Mouse (Mus musculus) forebrain, embryonic 15.5 days (tissue): ENCODE measurements at regions not wholly inside any gene's neighbourhood (a gene's known extent, or its start where the extent isn't known, plus 50 kb on each side); places are given as distances from the start of the nearest gene placed in this dataset.

ENCODE experiments used
- ATAC-seq: fragments of 200-750 bp; cut with Nextera tagmentation; replicated peaks from 2 replicates; pipeline ENCODE4 v1.8.0; 2017; ENCODE audit warnings: mild to moderate bottlenecking, moderate TSS enrichment, moderate library complexity
- H3K27ac ChIP-seq: fragments of 300-500 bp; sonication (generic); replicated peaks from 2 replicates; pipeline ENCODE4 v1.5.1; 2015; ENCODE audit warnings: mild to moderate bottlenecking, inconsistent platforms
- H3K27me3 ChIP-seq: fragments of 300-500 bp; sonication (generic); 2 replicates; pipeline ENCODE4 v1.6.1; 2015; ENCODE audit warnings: inconsistent platforms
- H3K36me3 ChIP-seq: fragments of 300-500 bp; sonication (generic); 2 replicates; pipeline ENCODE4 v1.6.1; 2015; ENCODE audit warnings: mild to moderate bottlenecking, inconsistent platforms
- H3K4me1 ChIP-seq: fragments of 300-500 bp; sonication (generic); 2 replicates; pipeline ENCODE4 v1.6.1; 2015; ENCODE audit warnings: inconsistent platforms
- H3K4me2 ChIP-seq: fragments of 300-500 bp; sonication (generic); replicated peaks from 2 replicates; pipeline ENCODE4 v1.6.1; 2015; ENCODE audit warnings: mild to moderate bottlenecking, inconsistent platforms
- H3K4me3 ChIP-seq: fragments of 300-500 bp; sonication (generic); 2 replicates; pipeline ENCODE4 v1.5.1; 2015; ENCODE audit warnings: mild to moderate bottlenecking, inconsistent platforms
- H3K9ac ChIP-seq: fragments of 300-500 bp; sonication (generic); replicated peaks from 2 replicates; pipeline ENCODE4 v1.6.1; 2015; ENCODE audit warnings: mild to moderate bottlenecking, inconsistent platforms
- H3K9me3 ChIP-seq: fragments of 300-500 bp; sonication (generic); 2 replicates; pipeline ENCODE4 v1.6.1; 2016; ENCODE audit warnings: inconsistent platforms
- WGBS: fragments of 180-500 bp; shearing (Covaris S2); methylation state at CpG from one replicate; pipeline ENCODE4 v1.1.7; 2015; ENCODE audit warnings: mixed read lengths; 5-methylcytosine and 5-hydroxymethylcytosine counted together

DNA sequence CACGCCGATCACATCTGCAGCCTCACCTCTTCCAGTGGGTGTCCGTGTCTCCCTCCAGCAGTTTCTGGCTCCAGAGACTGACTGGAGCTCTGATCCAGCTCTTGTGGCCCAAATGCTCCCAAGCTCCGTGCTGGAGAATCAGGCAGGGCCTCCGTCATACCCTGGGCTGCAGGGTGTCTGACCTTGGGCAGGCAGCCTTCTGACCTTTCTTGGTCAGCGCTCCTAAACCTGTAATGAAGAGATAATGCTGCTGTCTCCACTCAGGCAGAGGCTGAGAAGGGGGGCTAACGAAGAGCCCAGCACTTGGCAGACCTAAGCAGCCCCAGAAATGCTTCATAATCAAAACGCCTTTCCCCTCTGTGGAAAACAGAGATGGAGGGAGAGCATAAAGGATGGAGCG, 89.9 kb upstream of the Mef2a start:
- ATAC-seq, result 0 out of 2 replicates have a peak, but pooled peaks have one; percentile 13
- Histone ChIP-seq H3K4me3 (no peak overlapping the region), H3K36me3 (no peaks in the 10 kb centered on the region), H3K27ac (no peak overlapping the region), H3K4me1 (peaks cover 2% of the 10 kb centered on the region; the same call in 1 of the 2 replicates), H3K9me3 (no peaks in the 10 kb centered on the region), H3K4me2 (no peak overlapping the region), H3K9ac (no peak overlapping the region), H3K27me3 (no peaks in the 10 kb centered on the region)
- 52% methylated on average over 9 of the region's 9 CpGs for WGBS

DNA sequence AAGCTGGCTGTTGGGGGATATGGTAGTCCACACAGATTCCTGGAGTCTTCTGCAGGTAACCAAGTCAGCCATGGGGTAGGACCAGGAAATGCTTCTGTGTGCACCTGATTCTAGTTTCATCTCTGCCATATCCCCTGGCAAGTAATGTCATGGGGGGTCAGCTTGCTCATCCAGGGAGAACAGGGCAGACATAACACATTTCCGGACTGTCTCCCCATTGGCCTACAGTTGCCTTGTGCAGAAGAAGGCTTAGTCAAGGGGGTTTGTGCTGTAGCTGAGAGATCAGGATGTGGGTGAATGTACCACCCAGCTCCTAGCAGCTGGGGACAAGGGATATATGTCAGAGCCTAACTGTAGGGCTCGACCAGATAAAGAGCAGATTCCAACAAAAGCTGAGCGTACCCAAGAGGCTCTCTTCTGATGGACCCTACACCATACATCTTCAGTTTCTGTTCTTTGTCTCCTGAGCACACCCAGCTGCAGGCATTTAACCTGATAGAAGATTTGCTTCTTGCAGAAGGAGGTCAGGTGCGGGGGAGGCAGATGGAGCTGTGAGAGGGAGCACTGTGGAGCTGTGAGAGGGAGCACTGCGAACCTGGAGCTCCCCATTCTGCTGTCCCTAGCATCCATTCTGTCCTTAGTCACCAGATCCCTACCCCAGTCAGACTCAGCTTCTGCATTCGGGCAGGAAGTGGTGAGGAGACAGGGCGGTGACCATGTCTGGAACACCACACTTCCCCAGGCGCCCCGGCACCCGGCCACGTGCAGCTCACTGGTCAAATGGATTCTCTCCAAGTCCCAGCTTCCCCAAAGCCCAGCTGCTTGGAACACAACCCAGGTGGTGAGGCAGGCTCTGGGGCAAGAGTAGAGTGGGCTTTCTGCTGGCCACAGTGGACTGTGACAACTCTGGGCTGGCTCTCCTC, 88.9 kb upstream of the Mef2a start:
- Histone ChIP-seq H3K4me3 (no peak overlapping the region), H3K36me3 (no peaks in the 10 kb centered on the region), H3K4me2 (no peak overlapping the region), H3K9me3 (no peaks in the 10 kb centered on the region), H3K9ac (no peak overlapping the region), H3K27ac (no peak overlapping the region), H3K4me1 (no peaks in the 10 kb centered on the region), H3K27me3 (no peaks in the 10 kb centered on the region)
- 88% methylated on average over 11 of the region's 11 CpGs for WGBS
- ATAC-seq, result no peak

DNA sequence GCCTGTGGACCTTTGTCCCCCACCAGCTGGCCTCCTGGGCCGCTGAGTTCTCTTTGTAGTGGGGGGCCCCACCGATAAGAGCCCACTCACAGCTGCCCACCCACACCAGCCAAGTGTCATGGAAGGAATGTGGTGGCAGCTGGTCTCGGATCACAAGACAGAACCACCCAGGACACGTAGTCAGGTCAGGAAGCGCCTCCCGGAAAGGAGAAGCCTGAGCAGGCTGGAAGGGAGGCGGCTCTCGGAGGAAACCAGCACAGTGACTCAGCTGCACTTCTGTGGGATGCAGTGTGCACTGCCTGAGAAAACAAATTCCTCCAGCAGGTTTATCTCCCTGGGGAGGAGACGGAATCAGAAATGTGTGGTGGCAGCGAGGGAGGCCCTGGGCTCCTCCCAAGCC, 87.2 kb upstream of the Mef2a start:
- no peaks in the 10 kb centered on the region for H3K9me3 ChIP-seq
- ATAC-seq, result no peak
- no peaks in the 10 kb centered on the region for H3K4me1 ChIP-seq
- H3K9ac ChIP-seq, result no peak overlapping the region
- WGBS, result 83% methylated on average over 10 of the region's 10 CpGs
- H3K36me3 ChIP-seq, result no peaks in the 10 kb centered on the region
- no peaks in the 10 kb centered on the region for H3K27me3 ChIP-seq
- no peak overlapping the region for H3K4me3 ChIP-seq
- no peak overlapping the region for H3K27ac ChIP-seq
- no peak overlapping the region for H3K4me2 ChIP-seq

DNA sequence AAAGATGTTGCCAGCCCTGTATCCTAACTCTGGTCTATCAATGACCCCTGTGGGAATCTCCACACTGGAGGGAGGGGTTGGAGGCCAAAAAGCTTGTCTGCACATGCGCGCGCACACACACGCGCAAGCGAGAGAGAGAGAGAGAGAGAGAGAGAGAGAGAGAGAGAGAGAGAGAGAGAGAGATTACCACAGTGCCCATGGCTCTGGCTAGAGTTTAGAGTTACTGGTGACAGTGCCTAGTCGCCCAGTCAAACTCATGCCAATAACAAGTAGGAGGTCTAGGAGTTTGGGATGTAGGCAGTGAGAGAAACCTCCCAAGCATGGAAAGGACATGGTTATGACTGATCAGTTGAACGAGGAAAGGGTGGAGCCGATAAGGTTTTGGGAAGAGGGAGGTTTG, 86.6 kb upstream of the Mef2a start:
- no peak overlapping the region for H3K27ac ChIP-seq
- no peaks in the 10 kb centered on the region for H3K27me3 ChIP-seq
- H3K9me3 ChIP-seq, result no peaks in the 10 kb centered on the region
- no peak for ATAC-seq
- no peak overlapping the region for H3K4me3 ChIP-seq
- 93% methylated on average over 9 of the region's 9 CpGs for WGBS
- no peaks in the 10 kb centered on the region for H3K36me3 ChIP-seq
- H3K4me1 ChIP-seq, result no peaks in the 10 kb centered on the region
- H3K9ac ChIP-seq, result no peak overlapping the region
- no peak overlapping the region for H3K4me2 ChIP-seq

DNA sequence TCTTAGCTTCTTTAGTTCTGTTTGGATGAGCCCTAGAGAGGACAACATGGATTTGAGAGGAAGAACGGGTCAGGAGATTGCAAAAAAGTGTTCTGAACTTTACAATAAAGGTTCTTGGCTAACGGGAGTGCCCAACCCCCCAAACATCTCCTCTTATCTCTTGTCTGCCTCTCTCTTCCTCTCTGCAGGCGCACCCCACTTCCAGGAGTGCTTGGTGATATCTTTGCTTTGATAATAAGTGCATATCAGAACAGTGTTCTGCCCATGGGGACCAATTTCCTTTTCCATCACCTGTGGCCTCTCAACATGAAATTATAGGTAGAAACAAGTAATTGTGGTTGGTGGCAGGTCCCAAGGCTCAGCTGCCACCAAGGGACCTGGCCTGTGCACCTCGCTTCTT, 86.0 kb upstream of the Mef2a start:
- H3K27me3 ChIP-seq, result no peaks in the 10 kb centered on the region
- H3K36me3 ChIP-seq, result no peaks in the 10 kb centered on the region
- H3K4me3 ChIP-seq, result no peak overlapping the region
- H3K4me1 ChIP-seq, result no peaks in the 10 kb centered on the region
- 82% methylated on average over 4 of the region's 4 CpGs for WGBS
- no peak overlapping the region for H3K9ac ChIP-seq
- no peak overlapping the region for H3K27ac ChIP-seq
- H3K4me2 ChIP-seq, result no peak overlapping the region
- no peaks in the 10 kb centered on the region for H3K9me3 ChIP-seq
- ATAC-seq, result no peak

DNA sequence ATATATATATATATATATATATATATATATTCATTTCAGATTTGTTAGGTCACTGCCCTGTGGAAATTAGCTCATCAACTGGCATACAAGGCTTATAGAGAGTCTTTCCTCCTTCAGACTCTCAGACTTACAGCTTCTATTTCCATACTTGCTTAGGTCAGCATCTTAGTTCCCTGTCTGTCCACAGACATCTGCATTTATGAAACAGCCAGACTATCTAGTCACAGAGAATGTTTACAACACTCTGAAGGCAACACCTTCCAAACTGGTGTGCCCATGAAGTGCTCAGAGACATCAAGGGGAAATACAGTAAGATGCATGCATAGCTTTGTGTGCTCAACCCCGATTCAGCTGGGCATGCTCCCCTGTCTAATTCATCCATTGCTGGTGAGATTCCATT, 85.2 kb upstream of the Mef2a start:
- H3K9me3 ChIP-seq, result no peaks in the 10 kb centered on the region
- no peak overlapping the region for H3K4me3 ChIP-seq
- ATAC-seq, result no peak
- no peaks in the 10 kb centered on the region for H3K36me3 ChIP-seq
- H3K9ac ChIP-seq, result no peak overlapping the region
- H3K4me1 ChIP-seq, result no peaks in the 10 kb centered on the region
- 91% methylated on average over 1 of the region's 1 CpGs for WGBS
- no peak overlapping the region for H3K4me2 ChIP-seq
- no peaks in the 10 kb centered on the region for H3K27me3 ChIP-seq
- no peak overlapping the region for H3K27ac ChIP-seq

DNA sequence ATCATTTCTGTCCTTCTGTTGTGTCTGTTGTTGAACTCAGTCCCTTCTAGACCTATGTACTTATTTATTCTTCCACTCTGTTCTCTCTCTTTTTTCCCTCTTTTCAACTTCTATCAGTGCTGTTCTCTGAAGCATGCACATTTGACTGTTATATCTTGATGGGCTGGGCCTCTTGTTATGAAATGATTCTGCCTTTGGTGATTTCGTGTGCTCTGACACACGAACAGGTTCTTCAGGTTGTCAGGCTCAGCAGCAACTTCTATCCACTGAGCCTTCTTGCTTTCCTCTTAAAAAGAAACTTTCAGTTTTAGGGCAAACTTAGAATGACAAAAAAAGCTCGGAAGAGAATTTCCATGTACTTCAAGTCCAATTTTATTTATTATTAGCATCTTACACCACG, 83.4 kb upstream of the Mef2a start:
- H3K9ac ChIP-seq, result no peak overlapping the region
- WGBS, result 85% methylated on average over 4 of the region's 4 CpGs
- no peaks in the 10 kb centered on the region for H3K27me3 ChIP-seq
- no peaks in the 10 kb centered on the region for H3K4me1 ChIP-seq
- no peak overlapping the region for H3K4me3 ChIP-seq
- no peaks in the 10 kb centered on the region for H3K9me3 ChIP-seq
- ATAC-seq, result no peak
- no peak overlapping the region for H3K4me2 ChIP-seq
- no peak overlapping the region for H3K27ac ChIP-seq
- H3K36me3 ChIP-seq, result no peaks in the 10 kb centered on the region

DNA sequence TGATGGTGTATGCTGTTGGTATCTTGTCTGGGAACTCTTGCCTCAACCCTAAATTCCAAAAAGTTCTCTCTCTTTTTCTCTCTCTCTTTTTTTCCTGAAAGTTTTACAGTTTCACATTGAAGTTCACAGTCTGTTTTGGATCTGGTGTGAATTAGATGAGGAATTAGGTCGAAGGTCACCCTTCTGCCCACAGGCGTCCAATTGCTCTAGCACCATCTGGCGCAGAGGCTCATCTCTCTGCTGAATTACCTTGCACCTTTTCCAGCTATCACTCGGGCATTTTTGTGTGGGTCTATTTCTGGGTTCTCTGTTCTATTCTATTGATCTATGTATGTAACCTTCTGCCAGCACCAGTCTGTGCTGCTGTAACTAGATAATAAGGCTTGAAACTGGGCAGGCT, 81.8 kb upstream of the Mef2a start:
- no peaks in the 10 kb centered on the region for H3K36me3 ChIP-seq
- H3K9me3 ChIP-seq, result no peaks in the 10 kb centered on the region
- WGBS, result 77% methylated on average over 4 of the region's 4 CpGs

DNA sequence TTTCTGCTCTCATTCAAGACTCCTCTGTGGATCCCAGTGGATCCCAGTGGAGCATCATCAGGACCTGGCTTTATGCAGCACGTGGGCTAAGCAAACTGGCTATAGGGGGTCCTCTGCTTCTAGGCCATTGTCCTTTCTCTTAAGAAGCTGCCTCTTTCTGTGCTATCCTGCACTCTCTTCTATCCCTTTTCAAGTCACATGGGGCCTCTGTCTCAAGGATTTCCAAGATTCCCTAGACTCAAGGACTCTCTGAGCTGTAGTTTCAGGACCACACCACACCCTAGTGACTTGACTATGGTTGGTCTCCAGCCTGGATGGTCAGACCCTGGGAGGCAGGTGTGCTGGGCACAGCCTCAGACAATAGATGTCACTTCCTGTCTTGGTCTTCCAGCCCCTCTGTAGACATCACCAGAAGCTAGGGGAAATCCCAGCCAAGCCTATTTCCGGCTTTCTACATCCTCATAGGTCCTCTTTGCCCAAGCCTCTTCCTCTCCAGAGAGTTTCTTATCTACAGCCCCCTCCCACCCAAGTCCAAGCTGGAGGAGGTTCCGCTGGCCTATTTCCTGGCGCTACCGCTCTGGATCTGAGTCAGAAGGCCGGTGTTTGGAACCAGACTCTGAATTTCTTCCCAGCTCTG, 78.6 kb upstream of the Mef2a start:
- Histone ChIP-seq H3K27me3 (no peaks in the 10 kb centered on the region), H3K9ac (no peak overlapping the region), H3K9me3 (no peaks in the 10 kb centered on the region), H3K36me3 (no peaks in the 10 kb centered on the region), H3K27ac (no peak overlapping the region), H3K4me2 (no peak overlapping the region), H3K4me3 (no peak overlapping the region), H3K4me1 (peaks cover under 1% of the 10 kb centered on the region; the same call in 1 of the 2 replicates)
- WGBS, result 75% methylated on average over 6 of the region's 6 CpGs
- no peak for ATAC-seq

More for the DNA sequence above, 81.8 kb upstream of the Mef2a start:
- H3K27ac ChIP-seq, result no peak overlapping the region
- no peak overlapping the region for H3K4me3 ChIP-seq
- no peaks in the 10 kb centered on the region for H3K4me1 ChIP-seq
- H3K4me2 ChIP-seq, result no peak overlapping the region
- no peak overlapping the region for H3K9ac ChIP-seq
- no peak for ATAC-seq
- H3K27me3 ChIP-seq, result no peaks in the 10 kb centered on the region

DNA sequence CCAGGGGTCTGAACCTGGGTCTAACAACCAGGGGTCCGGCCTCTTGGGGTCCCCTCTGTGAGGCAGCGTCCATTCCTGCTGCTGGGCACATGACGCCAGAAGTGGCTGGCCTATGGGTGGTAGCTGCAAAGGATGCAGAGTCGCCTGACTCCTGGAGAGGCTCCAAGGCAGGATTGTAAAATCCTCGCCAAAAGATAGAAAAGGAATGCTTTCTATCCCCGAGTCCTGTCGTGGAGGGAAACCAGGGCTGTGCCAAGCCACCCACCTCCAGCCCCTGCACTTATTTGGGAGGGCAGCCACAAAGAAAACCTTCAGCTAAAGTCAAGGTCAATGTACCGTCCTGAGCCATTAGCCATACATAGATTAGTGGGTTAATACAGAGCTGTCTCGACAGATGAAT, 73.9 kb upstream of the Mef2a start:
- Histone ChIP-seq H3K27ac (no peak overlapping the region), H3K27me3 (no peaks in the 10 kb centered on the region), H3K36me3 (no peaks in the 10 kb centered on the region), H3K4me2 (no peak overlapping the region), H3K4me1 (peaks cover 40% of the 10 kb centered on the region), H3K9ac (no peak overlapping the region), H3K4me3 (no peak overlapping the region), H3K9me3 (no peaks in the 10 kb centered on the region)
- no peak for ATAC-seq
- WGBS, result 67% methylated on average over 9 of the region's 9 CpGs

DNA sequence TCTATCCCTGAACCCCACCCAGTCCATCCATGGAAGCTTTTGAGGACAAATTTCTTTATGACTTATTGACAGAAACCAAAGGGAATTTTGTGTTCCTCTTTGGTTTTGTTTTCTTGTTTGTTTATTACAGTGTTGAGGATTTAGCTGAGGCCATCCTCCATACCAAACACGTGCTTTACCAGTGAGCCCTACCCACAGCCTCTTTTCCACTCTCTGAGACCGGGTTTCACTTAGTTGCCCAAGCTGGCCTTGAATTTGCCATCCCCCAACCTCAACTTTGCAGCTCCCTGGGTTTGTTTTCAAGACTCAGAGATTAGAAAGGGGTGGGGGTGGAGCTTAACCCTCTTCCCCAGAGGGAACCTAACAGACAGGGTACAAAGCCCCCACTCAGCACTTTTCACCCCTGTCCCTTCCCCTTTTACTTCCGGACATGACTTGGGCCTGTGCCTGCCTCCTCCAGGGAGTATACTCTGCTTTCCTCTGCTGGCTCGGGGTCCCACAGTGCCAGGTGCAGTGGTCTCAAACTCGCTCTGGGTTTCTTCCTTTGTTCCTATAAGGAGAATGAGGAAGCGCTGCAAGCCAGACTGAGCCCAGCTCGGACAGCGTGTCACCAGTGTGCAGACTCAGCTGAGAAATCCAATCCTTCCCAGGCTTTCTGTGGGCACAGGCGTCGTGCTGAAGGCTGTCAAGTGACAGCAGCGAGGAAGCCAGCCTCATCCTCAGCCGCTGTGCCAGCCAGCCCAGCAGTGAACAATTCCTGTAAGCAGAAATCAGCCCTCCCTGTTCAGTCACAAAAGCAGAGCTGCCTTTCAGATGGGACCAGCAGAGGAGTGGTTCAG, 72.8 kb upstream of the Mef2a start:
- H3K4me1 ChIP-seq, result peaks cover 40% of the 10 kb centered on the region
- H3K9me3 ChIP-seq, result no peaks in the 10 kb centered on the region
- H3K27ac ChIP-seq, result peak overlapping the region; percentile 59
- H3K27me3 ChIP-seq, result no peaks in the 10 kb centered on the region
- peak overlapping the region; percentile 25 for H3K9ac ChIP-seq
- H3K4me3 ChIP-seq, result no peak overlapping the region
- H3K4me2 ChIP-seq, result no peak overlapping the region
- ATAC-seq, result peak; percentile 43
- WGBS, result 19% methylated on average over 12 of the region's 12 CpGs
- no peaks in the 10 kb centered on the region for H3K36me3 ChIP-seq

DNA sequence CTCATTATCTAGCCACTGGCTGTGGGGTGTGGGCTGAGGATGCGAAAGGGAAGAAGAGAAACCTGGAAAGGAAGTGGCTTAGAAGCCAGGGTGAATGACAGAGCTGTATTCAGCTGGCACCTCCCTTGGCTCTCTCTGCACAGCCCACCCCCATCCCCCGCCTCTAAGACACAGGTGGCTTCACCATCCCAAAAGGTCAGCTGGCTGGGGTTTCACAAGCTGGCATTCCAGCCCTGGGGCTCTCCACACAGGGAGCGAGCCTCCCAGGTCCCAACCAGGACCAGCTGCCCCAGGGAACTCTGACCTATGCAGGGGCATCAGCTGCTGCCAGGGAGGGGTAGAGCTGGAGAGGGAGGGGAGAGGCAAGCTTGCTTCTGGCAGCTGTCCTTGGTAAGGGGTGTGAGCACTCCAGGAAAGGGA, 71.9 kb upstream of the Mef2a start:
- ATAC-seq, result peak; percentile 46

More for the DNA sequence above, 71.9 kb upstream of the Mef2a start:
- peaks cover 40% of the 10 kb centered on the region for H3K4me1 ChIP-seq
- WGBS, result 56% methylated on average over 3 of the region's 3 CpGs
- no peak overlapping the region for H3K4me2 ChIP-seq
- no peaks in the 10 kb centered on the region for H3K36me3 ChIP-seq
- H3K9ac ChIP-seq, result no peak overlapping the region
- H3K9me3 ChIP-seq, result no peaks in the 10 kb centered on the region
- H3K27ac ChIP-seq, result peak overlapping the region; percentile 89
- no peaks in the 10 kb centered on the region for H3K27me3 ChIP-seq
- H3K4me3 ChIP-seq, result no peak overlapping the region
